8 mouse cellular contexts compared by ENCODE assay signal in the genomic region with DNA sequence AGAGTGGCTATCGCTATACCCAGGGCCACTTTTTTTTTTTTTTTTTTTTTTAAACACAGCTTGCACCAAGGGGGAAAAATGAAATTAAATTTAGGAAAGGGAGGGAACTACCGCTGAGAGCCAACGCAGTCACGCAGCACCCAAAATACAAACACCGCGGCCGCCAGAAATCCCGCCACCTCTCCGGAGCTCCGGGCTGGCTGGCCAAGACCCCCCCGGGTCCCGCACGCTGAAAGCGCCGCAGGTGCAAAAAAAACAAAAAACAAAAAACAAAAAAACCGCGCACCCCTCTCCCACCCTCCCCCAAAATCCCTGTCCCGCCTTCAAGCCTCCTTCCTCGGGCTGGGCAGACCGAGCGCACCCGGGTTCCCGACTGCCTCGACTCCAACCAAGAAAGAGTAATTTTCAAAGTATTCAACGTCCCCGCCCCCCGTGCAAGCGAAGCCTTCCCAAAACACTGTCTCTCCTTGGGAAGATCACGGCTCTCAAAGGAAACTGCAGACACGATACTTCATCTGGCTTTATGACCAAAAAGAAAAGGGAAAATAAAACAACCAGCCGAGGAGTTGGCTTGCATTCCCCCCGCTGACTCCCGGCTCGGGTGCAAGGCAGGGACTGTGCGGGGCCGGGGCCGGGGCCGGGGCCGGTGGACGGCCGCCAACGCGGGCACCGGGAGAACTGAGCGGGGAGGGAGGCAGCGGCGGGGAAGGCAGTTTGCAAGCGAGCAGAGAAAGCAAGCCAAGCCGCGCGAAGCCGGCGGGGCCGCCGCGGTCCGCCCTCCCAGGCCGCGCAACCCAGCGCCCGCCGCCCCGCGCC. TPM values are rescaled to one million over a fixed set of nuclear protein-coding genes. Genes with fewer than 3 reads are reported as not detected.
DNase-seq lines count a peak whose midpoint lies in the region; ATAC-seq and TF ChIP-seq lines count a peak whose summit lies in the region.

No protein-coding gene starts in this region.

- H3K4me3 ChIP-seq in heart, adult 2 months: peak overlapping the region; percentile 76
- peak overlapping the region; percentile 84 for H3K4me3 ChIP-seq in kidney, embryonic 14.5 days (ENCODE audit: low read length)

- no peaks in the 10 kb centered on the region for H3K79me2 ChIP-seq in heart, adult 2 months (replicated peaks; ENCODE audit: control insufficient read depth, insufficient read depth, low read length)

- peak overlapping the region; percentile 99 for H3K27ac ChIP-seq in heart, adult 2 months
- H3K27ac ChIP-seq in kidney, embryonic 14.5 days (ENCODE audit: low read depth, low read length): peak overlapping the region; percentile 99

- H3K27me3 ChIP-seq in heart, adult 2 months (ENCODE audit: control insufficient read depth, insufficient read depth, low read length): no peaks in the 10 kb centered on the region; the same call in 1 of the 2 replicates
- H3K27me3 ChIP-seq in kidney, embryonic 14.5 days (ENCODE audit: control insufficient read depth, insufficient read depth, low read length): no peaks in the 10 kb centered on the region

- peak overlapping the region; percentile 94 for H3K4me2 ChIP-seq in kidney, embryonic 14.5 days (replicated peaks; ENCODE audit: low read depth, low read length)

- peak; percentile 60 for DNase-seq in ovary, postnatal 10 days (ENCODE audit: low spot score)
- DNase-seq in ovary, adult 18-20 months (ENCODE audit: low spot score): no peak
- DNase-seq in cerebellum, adult 8-10 months: peak; percentile 70
- DNase-seq in heart, adult 2 months: peak; percentile 74 to 81
- peak; percentile 62 for DNase-seq in lung, postnatal 36 days
- DNase-seq in spleen, postnatal 10 days (ENCODE audit: low spot score in 2 of 2): peak; percentile 54 to 63
- DNase-seq in left cerebral cortex, postnatal 14 days (ENCODE audit: low spot score in 2 of 2): no peak

- under 1% methylated on average over 64 of the region's 64 CpGs for WGBS in heart, adult 2 months
- under 1% methylated on average over 64 of the region's 64 CpGs for WGBS in kidney, embryonic 14.5 days

- TF ChIP-seq POLR2A in heart, adult 2 months (IDR thresholded peaks at IDR 0.05; ENCODE audit: insufficient read depth, low read depth, low read length): no peak

- TF ChIP-seq CTCF in heart, adult 2 months (IDR thresholded peaks at IDR 0.05): no peak

- no peaks in the 10 kb centered on the region for H3K9me3 ChIP-seq in kidney, embryonic 14.5 days (ENCODE audit: control insufficient read depth, low read length)

- H3K4me1 ChIP-seq in heart, adult 2 months (ENCODE audit: control insufficient read depth, insufficient read depth, low read length): peaks cover 2% of the 10 kb centered on the region
- peaks cover 20% of the 10 kb centered on the region; the same call in 1 of the 2 replicates for H3K4me1 ChIP-seq in kidney, embryonic 14.5 days (ENCODE audit: control insufficient read depth, insufficient read depth, low read length)

- intact Hi-C loops in heart, adult 2 months (cut with DNase I): loop anchor here (1.0 to 10.0 kb wide), 7 partner anchors 251 to 1072 kb away; no protein-coding TSS in a partner anchor
- intact Hi-C loops in left cerebral cortex, postnatal 14 days (cut with DNase I): loop anchor here (5.0 to 10.0 kb wide), 4 partner anchors 295 to 927 kb away; partner anchors contain the start of gene Lpp

- no peaks in the 10 kb centered on the region; the same call in none of the 2 replicates for H3K36me3 ChIP-seq in heart, adult 2 months (ENCODE audit: control insufficient read depth, insufficient read depth, low read length)
- no peaks in the 10 kb centered on the region for H3K36me3 ChIP-seq in kidney, embryonic 14.5 days (ENCODE audit: control insufficient read depth, insufficient read depth, low read length)

- peak overlapping the region; percentile 96 for H3K9ac ChIP-seq in heart, adult 2 months (ENCODE audit: low read depth, low read length)
- peak overlapping the region; percentile 84 for H3K9ac ChIP-seq in kidney, embryonic 14.5 days (ENCODE audit: low read depth, low read length)

- ATAC-seq in kidney, embryonic 14.5 days (ENCODE audit: low FRiP score, low TSS enrichment): 0 out of 2 replicates have a peak, but pooled peaks have one; percentile 14

- TF ChIP-seq EP300 in heart, adult 2 months (IDR thresholded peaks at IDR 0.05; ENCODE audit: insufficient read depth, low read depth, low read length): no peak

RNA-seq across cellular contexts. Expression of gene Gm37419, which starts 0.7 kb away (rescaled TPM):
- total RNA-seq in heart, adult 2 months (2021): not detected
- polyA plus RNA-seq in heart, adult 2 months (2012; rRNA removed): not detected in 2 replicates
- polyA plus RNA-seq in kidney, embryonic 14.5 days (2014; fragmentation: Nextera tagmentation; extraction: Ambion mirVana): not detected in 2 replicates
- total RNA-seq in left cerebral cortex, postnatal 14 days (2021): not detected

RNA-seq across cellular contexts. Expression of gene Bcl6, which starts 1.1 kb away (rescaled TPM):
- total RNA-seq in heart, adult 2 months (2021): 10 to 100 TPM; 15.4 to 21.7 TPM
- polyA plus RNA-seq in heart, adult 2 months (2012; rRNA removed): 16.5 and 17.8 TPM in 2 replicates
- polyA plus RNA-seq in kidney, embryonic 14.5 days (2014; fragmentation: Nextera tagmentation; extraction: Ambion mirVana): 0.73 and 0.91 TPM in 2 replicates
- 10 to 100 TPM; 28.0 to 33.6 TPM for total RNA-seq in left cerebral cortex, postnatal 14 days (2021)

RNA-seq across cellular contexts. Expression of gene Rtp2, which starts 55.4 kb away (rescaled TPM):
- not detected for total RNA-seq in heart, adult 2 months (2021)
- not detected in 2 replicates for polyA plus RNA-seq in heart, adult 2 months (2012; rRNA removed)
- not detected in 2 replicates for polyA plus RNA-seq in kidney, embryonic 14.5 days (2014; fragmentation: Nextera tagmentation; extraction: Ambion mirVana)
- total RNA-seq in left cerebral cortex, postnatal 14 days (2021): under 1 TPM; 0.18 to 0.30 TPM

Comparison
In these comparisons a context has a peak if more than half of its experiments do, and no peak if none do; other contexts are left out.
1. DNase-seq: peak in ovary, postnatal 10 days (single experiment), cerebellum, adult 8-10 months (single experiment), heart, adult 2 months (2 of 2), lung, postnatal 36 days (single experiment) and spleen, postnatal 10 days (2 of 2); none in ovary, adult 18-20 months (single experiment) and left cerebral cortex, postnatal 14 days (0 of 2).